Mouse (Mus musculus): ENCODE measurements at regions not wholly inside any gene's neighbourhood (a gene's known extent, or its start where the extent isn't known, plus 50 kb on each side); places are given as distances from the start of the nearest gene placed in this dataset.

DNA sequence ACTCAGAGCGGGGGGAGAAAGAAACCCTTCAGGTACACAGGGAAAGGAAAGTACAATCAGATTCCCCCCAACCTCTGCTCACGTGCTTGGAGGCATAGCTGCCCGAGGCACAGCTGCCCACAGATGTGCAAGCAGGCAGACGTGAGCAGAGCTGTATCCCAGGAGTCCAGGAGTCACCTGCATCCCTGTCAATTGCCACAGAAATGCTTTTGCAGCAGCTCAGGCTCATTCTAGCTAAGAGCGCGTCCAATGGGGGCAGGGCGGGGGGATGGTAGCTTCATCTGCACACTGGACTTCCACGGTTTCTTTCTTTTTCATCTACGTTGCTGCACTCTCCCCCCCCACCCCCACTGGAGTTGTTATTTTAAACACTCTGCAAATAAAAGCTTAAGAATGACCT, 66.0 kb upstream of the Fat4 start:
- in situ Hi-C loops (cut with MboI; ENCODE audit: unreplicated experiment in 2 of 2), result no loop called here

DNA sequence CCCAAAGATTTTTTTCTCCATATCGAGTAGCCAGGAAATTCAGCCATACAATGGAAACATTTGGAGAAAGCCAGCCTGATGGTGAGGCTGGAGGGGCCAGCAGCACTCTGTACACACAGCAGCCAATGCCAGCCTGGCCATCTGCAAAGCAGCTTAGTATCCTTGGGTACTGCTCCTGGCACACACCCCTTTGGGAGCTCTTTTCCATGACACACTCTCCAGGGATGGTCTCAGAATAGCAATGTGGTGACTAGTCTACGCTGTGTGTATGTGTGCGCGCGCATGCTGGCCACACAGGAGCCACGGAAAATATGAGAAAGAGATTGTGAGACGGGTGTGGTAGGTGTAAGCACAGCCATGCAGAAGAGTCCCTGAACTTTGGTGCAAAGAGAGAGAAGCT, 66.4 kb upstream of the Fat4 start:
- in situ Hi-C loops (cut with MboI; ENCODE audit: unreplicated experiment in 2 of 2), result no loop called here

DNA sequence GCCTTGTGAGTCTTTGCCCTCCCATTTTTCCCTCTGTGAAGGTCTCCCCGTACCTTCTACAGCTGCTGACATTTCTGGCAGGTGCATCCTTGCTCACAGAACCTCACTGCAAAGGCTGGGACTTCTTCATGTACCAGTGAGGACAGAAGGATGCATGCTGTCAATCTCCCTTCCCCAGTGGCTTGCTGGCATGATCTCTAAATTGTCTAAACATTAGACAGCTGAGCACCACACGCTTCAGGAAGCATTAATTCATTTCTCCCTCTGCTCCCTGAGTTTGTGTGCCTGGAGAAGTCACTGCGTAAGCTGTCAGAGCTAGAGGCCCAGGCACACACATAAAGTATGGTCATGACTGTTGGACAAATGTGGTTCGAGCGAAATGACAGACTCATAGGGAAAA, 69.1 kb upstream of the Fat4 start:
- in situ Hi-C loops (cut with MboI; ENCODE audit: unreplicated experiment in 2 of 2), result no loop called here

DNA sequence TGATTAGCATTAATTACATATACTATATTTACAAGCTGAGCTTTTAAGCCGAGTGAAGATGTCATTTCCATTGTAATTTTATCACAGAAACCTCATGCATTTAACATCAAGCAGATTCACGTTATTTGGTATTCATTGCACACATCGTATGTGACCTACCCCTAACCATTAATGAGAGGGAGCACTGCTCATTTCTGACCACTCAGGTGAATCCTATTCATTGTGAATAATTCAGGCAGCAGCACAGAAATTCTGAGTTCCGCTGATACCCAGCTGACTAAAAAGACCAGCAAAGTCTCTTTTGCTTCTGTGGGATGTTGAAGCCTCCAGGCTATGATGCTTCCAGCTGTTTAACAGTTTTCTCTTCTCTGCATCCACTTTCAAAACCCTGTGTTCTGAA, 74.3 kb upstream of the Fat4 start:
- in situ Hi-C loops (cut with MboI; ENCODE audit: unreplicated experiment in 2 of 2), result no loop called here

DNA sequence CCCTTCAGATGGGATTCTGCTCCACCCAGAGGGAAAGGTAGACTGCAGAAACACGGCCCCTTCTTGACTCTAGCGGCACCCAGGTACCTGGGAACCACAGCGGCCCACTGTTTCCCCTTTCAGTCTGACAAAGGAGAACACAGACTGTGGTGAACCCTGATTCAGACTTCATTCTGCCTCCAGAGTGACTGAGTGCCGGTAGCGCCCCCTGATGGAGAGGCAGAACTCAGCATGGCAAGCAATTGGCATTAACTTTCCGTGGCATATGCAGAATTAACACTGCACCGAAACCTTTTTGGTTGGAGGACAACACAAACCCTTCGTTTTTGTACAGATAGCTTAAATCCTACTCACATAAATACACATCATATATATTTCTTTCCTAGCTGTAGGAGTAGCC, 75.1 kb upstream of the Fat4 start:
- in situ Hi-C loops (cut with MboI; ENCODE audit: unreplicated experiment in 2 of 2), result no loop called here

DNA sequence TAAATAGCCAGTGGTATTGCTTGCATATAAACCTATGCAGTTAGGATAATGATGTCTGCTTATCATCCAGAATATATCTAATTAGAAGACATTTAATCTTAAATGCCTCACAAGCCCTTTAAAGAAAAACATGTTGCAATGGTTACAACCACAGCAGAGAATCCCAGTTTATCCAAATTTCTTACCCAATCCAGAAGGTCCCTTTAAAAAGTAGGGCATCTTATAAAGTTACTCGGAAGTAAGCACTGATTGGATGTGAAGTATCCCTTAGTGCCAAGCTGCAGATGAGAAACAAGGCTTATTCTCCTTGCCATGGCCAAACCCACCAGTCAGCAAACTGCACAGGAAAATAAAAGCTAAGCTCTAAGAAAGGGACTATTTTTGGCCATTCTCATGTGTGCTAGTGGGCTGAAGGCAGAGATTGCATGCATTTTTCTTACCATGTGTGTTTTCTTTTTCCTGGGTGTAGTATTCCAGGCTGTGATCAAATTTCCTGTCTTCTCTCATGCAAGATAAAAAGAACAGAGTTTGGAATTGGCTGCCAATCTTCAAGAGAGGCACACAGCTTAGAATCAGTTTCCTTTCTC, 80.2 kb upstream of the Fat4 start:
- in situ Hi-C loops (cut with MboI; ENCODE audit: unreplicated experiment in 2 of 2), result no loop called here

DNA sequence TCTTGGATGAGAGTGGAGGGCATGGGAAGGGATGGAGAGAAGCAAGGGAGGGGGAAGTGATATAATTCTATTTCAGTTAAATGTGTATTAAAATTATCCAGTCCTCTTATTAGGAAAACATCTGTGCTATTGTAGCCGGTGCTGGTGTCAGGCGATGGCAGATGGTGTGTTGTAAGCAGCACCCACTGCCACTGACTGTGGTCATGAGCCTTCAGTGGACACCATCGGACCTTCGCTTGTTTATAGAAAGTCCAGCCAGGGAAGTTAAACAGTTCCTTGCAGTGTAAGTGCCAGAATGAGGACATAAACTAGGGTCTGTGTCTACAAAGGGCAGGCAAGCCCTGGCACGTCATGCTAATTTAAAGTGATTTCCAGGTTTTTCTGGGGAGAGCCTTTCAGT, 80.7 kb upstream of the Fat4 start:
- in situ Hi-C loops (cut with MboI; ENCODE audit: unreplicated experiment in 2 of 2), result no loop called here

DNA sequence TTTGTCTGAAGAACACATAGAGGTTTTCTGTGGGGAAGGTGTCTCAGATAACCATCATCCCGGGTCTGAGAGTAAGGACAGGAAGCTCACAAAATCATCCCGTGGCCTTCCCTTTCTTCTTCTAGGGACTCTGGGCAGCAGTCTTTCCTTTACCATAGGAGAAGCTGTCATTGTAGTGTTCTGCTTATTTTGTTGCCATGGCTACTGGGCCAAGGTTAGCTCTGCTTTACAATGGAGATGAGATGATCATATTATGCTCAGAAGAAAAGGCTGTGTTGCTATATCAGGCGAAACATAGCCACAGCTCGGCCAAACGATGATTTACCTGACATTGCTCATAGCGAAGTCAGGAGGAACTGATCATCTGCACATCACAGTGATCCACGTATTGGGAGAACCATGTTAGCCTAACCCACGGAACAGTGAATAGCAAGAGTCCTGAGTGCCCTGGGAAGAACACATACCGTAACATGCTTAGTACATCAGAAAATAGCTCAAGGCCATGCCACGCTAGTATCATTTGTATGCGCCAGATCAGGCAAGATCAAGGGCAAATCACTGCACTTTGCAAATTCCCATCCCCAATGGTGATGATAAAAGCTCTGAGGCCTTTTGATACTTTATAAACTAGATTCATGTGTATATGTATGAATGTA, 91.0 kb upstream of the Fat4 start:
- in situ Hi-C loops (cut with MboI; ENCODE audit: unreplicated experiment in 2 of 2), result no loop called here

DNA sequence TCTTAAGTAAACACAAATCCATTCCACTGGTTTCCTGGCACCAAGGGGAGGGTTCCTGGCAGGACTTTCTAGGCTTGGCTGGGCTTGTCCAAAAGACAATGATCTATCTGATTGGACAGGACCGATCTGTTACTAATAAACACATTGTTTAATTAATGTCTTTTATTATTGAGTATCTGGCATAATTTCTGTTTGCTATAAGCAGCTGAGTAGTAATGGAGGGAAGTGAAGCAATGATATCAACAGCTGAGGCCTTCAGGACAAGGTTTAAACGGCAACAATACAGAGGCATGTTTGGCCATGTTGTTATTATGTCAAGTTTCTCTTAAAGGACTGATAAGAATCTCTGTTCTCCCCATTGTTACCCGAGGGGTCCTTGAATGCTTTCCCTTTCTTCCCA, 93.5 kb upstream of the Fat4 start:
- in situ Hi-C loops (cut with MboI; ENCODE audit: unreplicated experiment in 2 of 2), result no loop called here

DNA sequence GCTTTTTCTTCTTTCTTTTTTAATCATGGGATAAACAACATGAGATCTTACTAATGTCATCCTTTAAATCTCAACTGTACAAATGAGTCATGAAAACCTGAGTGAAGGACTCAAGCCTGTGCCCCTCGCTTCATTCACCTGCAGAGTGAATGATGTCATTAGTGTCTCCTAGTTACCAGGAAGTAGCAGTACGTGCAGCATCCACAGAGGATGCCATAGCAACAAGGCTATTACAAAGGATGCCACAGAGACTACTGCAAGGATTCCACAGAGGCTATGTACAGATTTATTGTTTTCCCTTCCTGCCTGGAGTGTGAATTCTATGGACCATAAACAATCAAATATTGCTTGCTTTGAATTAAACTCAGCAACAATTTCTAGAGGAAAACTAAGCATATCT, 98.0 kb upstream of the Fat4 start:
- in situ Hi-C loops (cut with MboI; ENCODE audit: unreplicated experiment in 2 of 2), result no loop called here

DNA sequence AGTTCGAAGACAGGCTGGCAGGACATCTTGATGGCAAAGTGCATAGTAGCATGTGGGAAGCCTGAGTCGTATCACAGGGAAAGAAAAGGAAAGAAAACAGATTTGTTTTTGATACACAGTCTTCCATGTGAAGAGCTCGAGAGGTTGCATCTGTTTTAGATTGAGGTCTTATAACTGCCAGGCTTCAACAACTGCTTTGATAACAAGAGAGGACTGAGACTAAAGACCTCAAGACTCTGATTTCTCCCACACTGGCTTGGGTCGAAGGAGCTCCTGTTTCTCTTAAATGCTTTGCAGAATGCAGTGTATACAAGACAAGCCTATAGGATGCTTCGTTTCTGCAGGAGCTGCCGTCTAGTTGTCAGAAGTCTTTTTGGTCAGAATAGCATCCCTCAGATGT, 103.0 kb upstream of the Fat4 start:
- in situ Hi-C loops (cut with MboI; ENCODE audit: unreplicated experiment in 2 of 2), result no loop called here

DNA sequence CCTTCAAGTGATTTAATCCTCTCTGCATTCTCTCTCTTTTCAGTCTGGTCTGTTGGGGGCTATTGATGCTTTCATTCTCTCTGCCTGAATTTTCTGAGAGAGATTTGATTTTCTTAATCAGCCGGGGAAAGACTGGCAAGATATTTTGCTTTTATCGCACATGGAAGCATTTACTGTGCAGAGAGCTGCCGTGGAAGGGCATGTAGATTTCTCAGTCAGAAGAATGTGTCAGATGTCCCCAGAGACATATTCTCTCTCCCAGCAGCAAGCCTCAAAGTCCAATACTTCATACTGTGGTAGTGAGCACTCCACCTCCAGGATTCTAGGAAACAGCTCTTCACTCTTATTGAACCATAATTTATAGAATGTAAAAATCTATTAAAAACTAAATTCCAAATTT, 103.7 kb upstream of the Fat4 start:
- in situ Hi-C loops (cut with MboI; ENCODE audit: unreplicated experiment in 2 of 2), result no loop called here

DNA sequence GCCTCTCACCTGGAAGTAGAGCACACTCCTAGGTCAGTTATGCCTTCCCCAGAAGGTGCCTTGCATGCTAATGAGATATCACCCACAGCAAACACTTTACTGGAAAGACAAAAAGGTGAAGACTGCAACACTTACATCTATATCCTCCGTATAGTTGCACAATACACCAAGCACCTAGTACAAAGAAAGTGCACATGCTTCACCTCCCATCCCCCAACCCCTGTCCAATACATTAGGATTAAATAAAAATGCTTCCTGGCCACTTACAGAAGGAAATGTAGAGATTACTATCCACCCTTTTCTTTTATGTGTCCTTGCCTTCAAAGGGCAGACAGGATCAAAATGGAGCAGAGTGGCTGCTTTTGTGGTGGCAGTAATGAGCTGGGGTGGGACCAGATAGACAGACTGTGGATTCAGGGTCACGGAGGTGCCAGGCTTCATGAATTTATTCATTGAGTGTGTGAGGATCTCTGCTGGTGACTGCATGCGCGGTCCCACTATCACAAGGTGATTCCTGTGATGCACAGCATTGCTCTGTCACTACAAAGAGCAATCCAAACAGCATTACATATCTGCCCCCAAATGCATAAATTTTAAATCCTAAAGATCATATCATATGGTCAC, 109.9 kb upstream of the Fat4 start:
- in situ Hi-C loops (cut with MboI; ENCODE audit: unreplicated experiment in 2 of 2), result no loop called here

DNA sequence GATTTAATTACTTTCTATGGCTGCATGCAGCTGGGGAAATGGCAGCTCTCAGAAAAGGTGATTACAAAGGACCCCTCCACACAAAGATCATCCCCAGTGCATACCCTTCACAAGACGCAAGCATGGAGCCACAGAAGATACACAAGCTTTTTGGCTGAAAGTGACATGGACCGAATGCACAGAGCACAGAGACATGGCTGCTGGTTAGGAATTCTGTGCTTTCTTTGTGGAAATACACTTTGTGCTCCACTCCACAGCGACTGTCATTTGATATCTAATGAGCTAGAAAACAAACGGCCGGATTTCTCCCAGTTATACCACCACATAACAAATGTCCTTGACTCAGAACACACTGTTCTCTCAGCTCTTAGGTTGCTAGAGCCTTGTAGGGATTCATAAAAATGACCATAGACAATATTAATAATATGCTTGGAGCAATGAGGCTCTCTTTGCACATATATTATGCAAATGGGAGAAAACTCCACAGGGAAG, 132.1 kb upstream of the Fat4 start:
- in situ Hi-C loops (cut with MboI; ENCODE audit: unreplicated experiment in 2 of 2), result no loop called here

DNA sequence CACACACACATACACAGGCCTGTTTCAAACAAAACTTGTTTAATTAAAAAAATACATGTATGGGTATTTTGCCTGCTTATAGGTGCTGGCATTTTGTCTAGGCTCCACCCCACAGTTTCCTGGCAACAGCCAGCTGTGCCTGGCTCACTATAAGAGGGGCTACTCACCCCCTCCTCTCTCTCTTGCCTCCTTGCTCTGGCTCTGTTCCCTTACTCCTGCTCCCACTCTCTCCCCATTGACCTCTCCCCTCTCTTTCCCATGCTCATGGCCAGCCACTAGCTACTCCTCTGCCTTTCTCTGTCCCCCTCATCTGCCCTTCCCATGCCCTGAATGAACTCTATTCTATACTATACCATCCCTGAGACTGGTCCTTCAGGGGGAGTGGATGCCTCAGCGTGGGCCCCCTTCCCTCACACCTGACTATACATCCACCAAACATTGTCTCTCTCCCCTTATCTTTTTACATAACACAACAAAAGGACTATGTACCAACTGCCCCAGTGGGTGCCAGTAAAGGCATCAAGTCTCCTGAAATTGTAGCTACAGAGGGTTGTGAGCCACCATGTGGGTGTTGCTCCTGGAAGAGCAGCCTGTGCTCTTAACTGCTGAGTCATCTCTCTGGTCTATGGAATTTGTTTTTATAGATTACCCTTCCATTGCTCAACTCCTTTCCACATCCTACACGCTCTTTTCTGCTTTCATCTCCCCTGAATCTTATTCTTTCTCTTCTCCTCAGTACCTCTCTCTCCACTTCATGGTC, 133.1 kb upstream of the Fat4 start:
- in situ Hi-C loops (cut with MboI; ENCODE audit: unreplicated experiment in 2 of 2), result no loop called here

DNA sequence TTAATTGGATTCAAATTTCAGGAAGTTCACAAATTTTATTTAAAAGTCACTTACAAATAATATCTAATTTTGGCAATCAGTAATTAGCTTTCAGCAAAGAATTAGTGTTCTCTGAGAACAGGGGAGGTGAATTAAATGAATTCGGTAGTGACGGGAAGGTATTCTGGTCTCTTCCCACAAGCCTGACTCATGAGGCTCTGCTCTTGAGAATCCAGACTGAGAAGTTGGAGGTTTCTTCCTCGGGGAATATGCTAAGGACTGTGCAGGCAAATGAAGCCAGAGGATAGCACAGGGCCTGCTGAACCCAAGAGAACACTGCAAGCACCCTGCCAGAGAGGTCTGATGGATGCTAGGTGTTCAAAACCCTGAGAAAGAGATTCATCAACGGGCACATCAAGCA, 144.6 kb upstream of the Fat4 start:
- in situ Hi-C loops (cut with MboI; ENCODE audit: unreplicated experiment in 2 of 2), result no loop called here

DNA sequence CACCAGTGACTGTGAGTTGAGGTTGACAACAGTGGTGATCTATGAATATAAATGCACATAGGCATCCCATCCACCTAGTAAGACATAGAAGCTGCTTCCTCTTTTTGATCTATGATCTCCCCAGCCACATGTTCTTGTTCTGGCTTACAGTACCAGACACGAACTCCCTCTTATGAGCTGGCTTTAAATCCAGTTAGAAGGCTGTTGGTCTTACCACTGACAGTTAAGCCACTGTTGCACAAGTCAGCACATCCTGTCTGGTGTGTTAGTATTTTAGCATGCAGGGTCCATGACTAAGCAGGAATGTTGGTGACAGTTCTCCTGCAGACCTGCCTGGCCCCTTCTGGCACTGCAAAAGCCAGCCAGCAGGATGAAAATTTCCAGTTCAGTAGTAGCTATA, 164.1 kb upstream of the Fat4 start:
- in situ Hi-C loops (cut with MboI; ENCODE audit: unreplicated experiment in 2 of 2), result no loop called here

DNA sequence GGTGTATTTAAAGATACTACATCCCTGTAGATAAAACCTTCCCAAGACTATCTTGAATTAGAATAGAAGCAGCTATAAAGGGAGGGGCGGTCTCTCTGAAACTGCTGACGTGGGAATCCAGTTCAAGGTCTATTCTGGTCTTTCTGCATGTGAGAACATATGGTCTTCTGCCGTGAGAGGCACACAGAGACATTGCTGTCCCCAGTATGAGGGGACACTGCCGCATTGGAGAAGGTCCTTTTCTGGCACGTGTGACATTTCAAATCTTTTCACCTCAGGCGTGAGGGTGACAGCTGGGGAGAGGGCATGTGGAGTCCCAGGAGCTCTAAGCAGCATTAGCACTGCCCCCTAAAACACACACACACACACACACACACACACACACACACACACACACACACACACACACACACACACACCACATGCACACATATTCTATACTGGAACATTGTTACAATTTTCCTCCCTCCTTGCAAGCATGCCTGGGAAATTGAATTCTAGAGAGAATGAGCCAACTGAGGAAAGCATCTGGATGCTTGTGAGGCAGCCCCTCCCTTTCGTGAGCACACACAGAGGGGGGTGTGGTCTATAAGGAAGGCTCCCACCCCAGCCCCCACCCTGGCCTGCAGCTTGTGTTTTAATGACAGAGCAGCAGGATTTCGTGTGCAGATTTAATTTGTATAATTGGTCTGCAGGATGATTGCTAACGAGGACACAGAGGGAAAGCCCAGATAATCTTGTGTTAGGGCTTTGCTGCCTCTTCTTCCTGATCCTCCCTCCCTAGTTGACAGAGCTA, 174.5 kb upstream of the Fat4 start:
- in situ Hi-C loops (cut with MboI; ENCODE audit: unreplicated experiment in 2 of 2), result no loop called here

DNA sequence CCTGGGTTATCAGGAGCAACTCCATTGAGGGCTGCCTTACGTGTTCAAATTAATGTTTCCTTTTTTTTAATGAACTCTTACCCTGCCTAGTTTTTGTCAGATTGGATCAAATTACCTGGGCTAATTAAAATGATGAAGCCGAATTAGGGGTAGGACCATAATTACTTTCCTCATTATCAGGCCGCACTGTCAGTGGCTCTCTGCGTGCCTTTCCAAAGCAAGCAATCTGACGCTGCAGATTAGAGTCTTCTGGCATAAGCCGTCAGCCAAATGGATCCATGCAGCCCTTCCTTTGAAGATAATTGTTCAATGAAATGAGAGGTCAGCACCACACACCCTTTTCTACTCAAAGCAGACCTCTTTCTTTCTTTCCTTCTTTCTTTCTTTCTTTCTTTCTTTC, 175.5 kb upstream of the Fat4 start:
- in situ Hi-C loops (cut with MboI; ENCODE audit: unreplicated experiment in 2 of 2), result no loop called here

DNA sequence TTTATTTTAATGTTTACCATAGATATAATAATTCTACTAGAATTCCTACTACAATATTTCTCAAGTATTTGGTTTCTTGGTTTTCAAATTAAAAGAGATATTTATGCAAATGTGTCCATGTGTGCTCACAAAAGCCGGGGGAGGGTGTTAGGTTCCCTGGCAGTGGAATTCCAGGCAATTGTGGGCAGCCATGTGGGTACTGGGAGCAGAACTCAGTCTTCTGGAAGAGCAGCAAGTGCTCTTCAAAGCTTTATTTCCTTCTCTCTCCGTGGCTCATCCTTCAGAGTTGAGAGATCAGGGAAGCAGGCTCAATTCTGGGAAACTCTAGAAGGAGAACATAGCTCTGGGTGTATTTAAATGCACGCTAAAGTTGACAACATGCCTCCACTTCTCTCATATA, 178.8 kb upstream of the Fat4 start:
- in situ Hi-C loops (cut with MboI; ENCODE audit: unreplicated experiment in 2 of 2), result no loop called here

DNA sequence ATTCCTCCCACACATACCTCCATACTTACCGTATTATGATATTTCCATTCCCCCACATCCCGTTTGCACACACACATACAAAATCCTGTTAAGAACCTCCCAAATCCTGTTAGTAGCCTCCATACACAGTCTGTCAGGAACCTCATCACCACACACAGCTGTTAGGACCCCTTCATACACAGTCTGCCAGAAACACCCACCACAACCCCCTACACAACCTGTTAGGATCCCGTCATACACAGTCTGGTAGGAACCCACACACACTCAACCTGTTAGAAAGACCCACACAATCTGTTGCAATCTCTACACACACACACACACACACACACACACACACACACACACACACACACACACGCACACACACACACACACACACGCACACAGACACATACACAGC, 187.5 kb upstream of the Fat4 start:
- in situ Hi-C loops (cut with MboI; ENCODE audit: unreplicated experiment in 2 of 2), result no loop called here

Measured in v-Abl transformed pro-B cells (cell line).